Mouse (Mus musculus): ENCODE measurements around the gene Acot4.
"Not testable (repeated sequence)": the region's sequence is repeated elsewhere in the genome, so short reads cannot be mapped to it uniquely, and the experiment has no call there.

Gene Acot4

GRCm38 (mm10) chr12:84077371-84077990 lies 39.3 kb downstream of the Acot4 start:
- no peak for DNase-seq (ENCODE audit: low read depth, low spot score)

- DNase-seq (ENCODE audit: low read depth, low spot score) = no peak
These were observed 45.7 kb downstream of the Acot4 start for GRCm38 (mm10) chr12:84083842-84084241.

- no peak for DNase-seq (ENCODE audit: low read depth, low spot score)
These were observed 46.4 kb downstream of the Acot4 start for GRCm38 (mm10) chr12:84084581-84084980.

GRCm38 (mm10) chr12:84094666-84095065 lies 56.5 kb downstream of the Acot4 start:
- DNase-seq (ENCODE audit: low read depth, low spot score) = not testable (repeated sequence)
